Mouse (Mus musculus): ENCODE data around the gene Actr2.

Actr2 gene

GRCm38 (mm10) chr11:20041164-20041920 is 71.4 kb downstream of the Actr2 start:
- POLR2A ChIA-PET: interaction anchor here (0.7 to 4.1 kb wide), 17 partner anchors 13 to 206 kb away, joined by 3 to 19 read pairs (median 4); partner anchors contain the start of genes Spred2 (in 2 of the 4) and Actr2 (in 1 of the 4)
- CTCF ChIA-PET: interaction anchor here in 3 of 4 experiments (0.6 to 1.0 kb wide), 6 partner anchors 23 to 553 kb away, joined by 3 to 16 read pairs (median 4); no protein-coding TSS in a partner anchor

GRCm38 (mm10) chr11:20038723-20039122 is 74.0 kb downstream of the Actr2 start:
- POLR2A ChIA-PET: interaction anchor here in 2 of 4 experiments (0.7 to 3.4 kb wide), 12 partner anchors 8 to 204 kb away, joined by 3 to 12 read pairs (median 4); no protein-coding TSS in a partner anchor
- CTCF ChIA-PET: no interaction called here

- POLR2A ChIA-PET: interaction anchor here in 2 of 4 experiments (0.5 to 5.0 kb wide), 22 partner anchors 9 to 594 kb away, joined by 3 to 36 read pairs (median 4); partner anchors contain the start of genes Slc1a4 (in 1 of the 2) and Spred2 (in 1 of the 2)
- CTCF ChIA-PET: interaction anchor here in 1 of 4 experiments (1.0 kb wide), 1 partner anchor 207 kb away, joined by 3 read pairs; no protein-coding TSS in a partner anchor
These were observed 75.0 kb downstream of the Actr2 start for GRCm38 (mm10) chr11:20037739-20038138.

GRCm38 (mm10) chr11:20035972-20036371 is 76.7 kb downstream of the Actr2 start:
- CTCF ChIA-PET: no interaction called here
- POLR2A ChIA-PET: interaction anchor here (0.6 to 5.0 kb wide), 26 partner anchors 9 to 1166 kb away, joined by 3 to 36 read pairs (median 4); partner anchors contain the start of genes Rab1a (in 1 of the 4) and Spred2 (in 1 of the 4)

GRCm38 (mm10) chr11:20035343-20035928 is 77.3 kb downstream of the Actr2 start:
- POLR2A ChIA-PET: interaction anchor here (0.6 to 5.0 kb wide), 28 partner anchors 8 to 1166 kb away, joined by 3 to 36 read pairs (median 3); partner anchors contain the start of genes Rab1a (in 1 of the 4) and Spred2 (in 1 of the 4)
- CTCF ChIA-PET: no interaction called here

- POLR2A ChIA-PET: interaction anchor here in 3 of 4 experiments (0.7 to 5.0 kb wide), 10 partner anchors 9 to 215 kb away, joined by 3 to 36 read pairs (median 5); partner anchors contain the start of genes Cep68 (in 1 of the 3) and Spred2 (in 1 of the 3)
- CTCF ChIA-PET: interaction anchor here in 1 of 4 experiments (0.9 to 1.6 kb wide), 2 partner anchors 122 to 204 kb away, joined by 3 to 4 read pairs; no protein-coding TSS in a partner anchor
These were observed 78.3 kb downstream of the Actr2 start for GRCm38 (mm10) chr11:20034337-20034947.

- CTCF ChIA-PET: interaction anchor here in 1 of 4 experiments (0.9 to 1.6 kb wide), 2 partner anchors 121 to 203 kb away, joined by 3 to 4 read pairs; no protein-coding TSS in a partner anchor
These were observed 79.1 kb downstream of the Actr2 start for GRCm38 (mm10) chr11:20033541-20034160.

GRCm38 (mm10) chr11:20031536-20031935 is 81.2 kb downstream of the Actr2 start:
- CTCF ChIA-PET: interaction anchor here in 3 of 4 experiments (0.6 to 1.4 kb wide), 5 partner anchors 183 to 369 kb away, joined by 3 to 9 read pairs (median 6); no protein-coding TSS in a partner anchor
- POLR2A ChIA-PET: no interaction called here

More at GRCm38 (mm10) chr11:20033541-20034160, 79.1 kb downstream of the Actr2 start:
- POLR2A ChIA-PET: interaction anchor here in 2 of 4 experiments (0.7 to 5.0 kb wide), 8 partner anchors 9 to 216 kb away, joined by 3 to 36 read pairs (median 5); partner anchors contain the start of genes Cep68 (in 1 of the 2) and Spred2 (in 1 of the 2)

- POLR2A ChIA-PET: interaction anchor here in 2 of 4 experiments (0.7 kb wide), 2 partner anchors 32 to 185 kb away, joined by 5 read pairs; no protein-coding TSS in a partner anchor
- CTCF ChIA-PET: interaction anchor here (0.7 to 1.4 kb wide), 5 partner anchors 49 to 370 kb away, joined by 3 to 9 read pairs (median 5); no protein-coding TSS in a partner anchor
These were observed 81.7 kb downstream of the Actr2 start for GRCm38 (mm10) chr11:20030973-20031372.

GRCm38 (mm10) chr11:20029014-20029413 is 83.7 kb downstream of the Actr2 start:
- ChIA-PET CTCF (interaction anchor here in 1 of 4 experiments (0.6 kb wide), 1 partner anchor 1764 kb away, joined by 7 read pairs; no protein-coding TSS in a partner anchor), POLR2A (interaction anchor here in 3 of 4 experiments (0.6 to 2.6 kb wide), 12 partner anchors 8 to 595 kb away, joined by 3 to 11 read pairs (median 4); no protein-coding TSS in a partner anchor)

- CTCF ChIA-PET: interaction anchor here in 1 of 4 experiments (0.6 kb wide), 1 partner anchor 1764 kb away, joined by 7 read pairs; no protein-coding TSS in a partner anchor
- POLR2A ChIA-PET: interaction anchor here in 3 of 4 experiments (0.6 to 2.6 kb wide), 13 partner anchors 9 to 277 kb away, joined by 3 to 11 read pairs (median 3); no protein-coding TSS in a partner anchor
These were observed 84.3 kb downstream of the Actr2 start for GRCm38 (mm10) chr11:20028396-20028795.

GRCm38 (mm10) chr11:20027719-20028118 is 85.0 kb downstream of the Actr2 start:
- ChIA-PET CTCF (interaction anchor here in 1 of 4 experiments (1.2 to 1.6 kb wide), 2 partner anchors 107 to 201 kb away, joined by 4 to 7 read pairs; no protein-coding TSS in a partner anchor), POLR2A (interaction anchor here in 3 of 4 experiments (0.6 to 3.7 kb wide), 10 partner anchors 8 to 278 kb away, joined by 3 to 15 read pairs (median 3); no protein-coding TSS in a partner anchor)

GRCm38 (mm10) chr11:20025899-20026298 is 86.8 kb downstream of the Actr2 start:
- POLR2A ChIA-PET: interaction anchor here in 3 of 4 experiments (0.6 to 3.7 kb wide), 29 partner anchors 8 to 834 kb away, joined by 3 to 15 read pairs (median 4); partner anchors contain the start of gene Spred2 (in 1 of the 3)
- CTCF ChIA-PET: interaction anchor here in 3 of 4 experiments (0.5 to 1.6 kb wide), 6 partner anchors 21 to 191 kb away, joined by 3 to 7 read pairs (median 5); no protein-coding TSS in a partner anchor

GRCm38 (mm10) chr11:20022911-20023482 is 89.7 kb downstream of the Actr2 start:
- CTCF ChIA-PET: interaction anchor here in 1 of 4 experiments (0.6 kb wide), 1 partner anchor 97 kb away, joined by 6 read pairs; no protein-coding TSS in a partner anchor
- POLR2A ChIA-PET: interaction anchor here in 2 of 4 experiments (0.6 to 1.1 kb wide), 5 partner anchors 30 to 634 kb away, joined by 3 to 4 read pairs (median 3); no protein-coding TSS in a partner anchor

GRCm38 (mm10) chr11:20022462-20022861 is 90.3 kb downstream of the Actr2 start:
- ChIA-PET POLR2A (interaction anchor here in 2 of 4 experiments (0.6 to 1.1 kb wide), 5 partner anchors 29 to 634 kb away, joined by 3 to 4 read pairs (median 3); no protein-coding TSS in a partner anchor), CTCF (interaction anchor here in 1 of 4 experiments (0.6 kb wide), 1 partner anchor 96 kb away, joined by 6 read pairs; no protein-coding TSS in a partner anchor)

- POLR2A ChIA-PET: interaction anchor here in 3 of 4 experiments (0.6 to 1.2 kb wide), 9 partner anchors 9 to 209 kb away, joined by 3 to 8 read pairs (median 3); no protein-coding TSS in a partner anchor
- CTCF ChIA-PET: interaction anchor here in 1 of 4 experiments (0.6 kb wide), 1 partner anchor 17 kb away, joined by 7 read pairs; no protein-coding TSS in a partner anchor
These were observed 92.0 kb downstream of the Actr2 start for GRCm38 (mm10) chr11:20020720-20021119.
